Mouse (Mus musculus) megakaryocyte, embryonic 14.5 days (primary cell): ENCODE measurements around the gene Rbp1.

Experiments
- FLI1 ChIP-seq: IDR thresholded peaks from 2 replicates; pipeline ENCODE4 v1.6.1; 2012; ENCODE audit warnings: low read length, inconsistent platforms, mixed read lengths
- GATA1 ChIP-seq: IDR thresholded peaks from 3 replicates; pipeline ENCODE4 v1.6.1; 2012; ENCODE audit warnings: mixed read lengths, low read length, inconsistent platforms, borderline replicate concordance

DNA sequence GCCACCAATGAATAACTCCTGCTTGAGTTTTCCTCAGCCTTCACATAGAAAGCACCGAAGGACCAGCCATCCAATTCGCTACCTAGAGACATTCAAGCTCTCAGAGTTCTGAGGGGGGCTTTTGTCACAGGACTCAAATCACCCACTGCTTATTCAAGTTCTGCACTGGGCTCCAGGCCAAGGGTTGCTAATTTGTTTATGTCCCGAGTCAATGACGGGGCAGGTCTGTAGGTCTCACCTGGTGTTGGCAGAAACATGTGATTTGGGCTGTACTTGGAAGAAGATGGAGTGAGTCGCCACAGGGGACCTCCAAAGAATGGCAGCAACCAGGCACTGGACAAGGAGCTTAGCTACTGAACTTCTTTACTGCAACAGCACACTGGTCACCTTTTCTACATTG is 68.3 kb downstream of the Rbp1 start:
- TF ChIP-seq GATA1 = no peak
- TF ChIP-seq FLI1 = no peak
